Mouse (Mus musculus) brain, embryonic 14.5 days (tissue): ENCODE data around the gene Guk1.

Experiments
- CTCF ChIP-seq: fragments of 200-500 bp; IDR thresholded peaks from 2 replicates; pipeline ENCODE4 v1.5.1; 2012; ENCODE audit warnings: inconsistent platforms, mild to moderate bottlenecking, moderate library complexity, borderline replicate concordance; ENCODE audit not compliant: insufficient read depth, insufficient read length; ENCODE audit errors: extremely low read depth
- POLR2A ChIP-seq: fragments of 200-500 bp; IDR thresholded peaks from 2 replicates; pipeline ENCODE4 v1.6.1; 2012; ENCODE audit warnings: mild to moderate bottlenecking, inconsistent platforms, borderline replicate concordance; ENCODE audit not compliant: poor library complexity, insufficient read depth, insufficient read length, severe bottlenecking; ENCODE audit errors: extremely low read depth

GRCm38 (mm10) chr11:59201216-59202002, 9.4 kb upstream of the Guk1 start:
- no peak for TF ChIP-seq POLR2A
- TF ChIP-seq CTCF, result no peak
